Mouse (Mus musculus): Measurements from ENCODE around the gene Mylpf. TPM values are rescaled to one million over a fixed set of nuclear protein-coding genes. Genes with fewer than 3 reads are reported as not detected.

Mylpf gene
- polyA plus RNA-seq (2014; fragmentation: Illumina TruSeq; extraction: RNeasy Lipid Tissue Mini Kit (QIAGEN cat#74804); ENCODE audit: low read depth, low replicate concordance) = 1.8 TPM

GRCm38 (mm10) chr7:127208553-127209438 lies at the start of gene Mylpf:
Gene Mylpf (plus strand): TSS chr7:127208890.

GRCm38 (mm10) chr7:127195544-127196295 lies 13.0 kb upstream of the Mylpf start, which contains the start of gene Cd2bp2:
Gene Cd2bp2 (minus strand): TSS chr7:127196050.

GRCm38 (mm10) chr7:127208295-127208552 lies 466 bp upstream of the Mylpf start, which contains the start of gene Tbc1d10b:
Gene Tbc1d10b (minus strand): TSS chr7:127208468.

GRCm38 (mm10) chr7:127232622-127233367 lies 24.1 kb downstream of the Mylpf start, which contains the start of the genes Zfp553 and Sept1:
Gene Zfp553 (plus strand): TSS chr7:127233061.
Gene Sept1 (minus strand): TSS chr7:127233130.

GRCm38 (mm10) chr7:127243870-127244657 lies 35.4 kb downstream of the Mylpf start, which contains the start of gene Zfp771:
Gene Zfp771 (plus strand): TSS chr7:127244274.

GRCm38 (mm10) chr7:127260309-127261111 lies 51.8 kb downstream of the Mylpf start, which contains the start of gene Dctpp1:
Gene Dctpp1 (minus strand): TSS chr7:127260709.

Other genes with a start within 250 kb of the Mylpf start
- 48.9 TPM for gene Cdipt, start 233.0 kb upstream of the Mylpf start, polyA plus RNA-seq (2014; fragmentation: Illumina TruSeq; extraction: RNeasy Lipid Tissue Mini Kit (QIAGEN cat#74804); ENCODE audit: low read depth, low replicate concordance)
- gene Cdiptos, start 232.8 kb upstream of the Mylpf start, polyA plus RNA-seq (2014; fragmentation: Illumina TruSeq; extraction: RNeasy Lipid Tissue Mini Kit (QIAGEN cat#74804); ENCODE audit: low read depth, low replicate concordance) = 0.63 TPM
- 38.1 TPM for gene Mvp, start 194.3 kb upstream of the Mylpf start, polyA plus RNA-seq (2014; fragmentation: Illumina TruSeq; extraction: RNeasy Lipid Tissue Mini Kit (QIAGEN cat#74804); ENCODE audit: low read depth, low replicate concordance)
- gene Pagr1b, start 192.4 kb upstream of the Mylpf start, polyA plus RNA-seq (2014; fragmentation: Illumina TruSeq; extraction: RNeasy Lipid Tissue Mini Kit (QIAGEN cat#74804); ENCODE audit: low read depth, low replicate concordance) = 0.86 TPM
- gene Pagr1a, start 191.5 kb upstream of the Mylpf start, polyA plus RNA-seq (2014; fragmentation: Illumina TruSeq; extraction: RNeasy Lipid Tissue Mini Kit (QIAGEN cat#74804); ENCODE audit: low read depth, low replicate concordance) = not detected
- 35.1 TPM for gene Gm42742, start 187.8 kb upstream of the Mylpf start, polyA plus RNA-seq (2014; fragmentation: Illumina TruSeq; extraction: RNeasy Lipid Tissue Mini Kit (QIAGEN cat#74804); ENCODE audit: low read depth, low replicate concordance)
- 2.0 TPM for gene Prrt2, start 187.7 kb upstream of the Mylpf start, polyA plus RNA-seq (2014; fragmentation: Illumina TruSeq; extraction: RNeasy Lipid Tissue Mini Kit (QIAGEN cat#74804); ENCODE audit: low read depth, low replicate concordance)
- gene Maz, start 181.9 kb upstream of the Mylpf start, polyA plus RNA-seq (2014; fragmentation: Illumina TruSeq; extraction: RNeasy Lipid Tissue Mini Kit (QIAGEN cat#74804); ENCODE audit: low read depth, low replicate concordance) = 59.5 TPM
- 0.24 TPM for gene Kif22, start 166.4 kb upstream of the Mylpf start, polyA plus RNA-seq (2014; fragmentation: Illumina TruSeq; extraction: RNeasy Lipid Tissue Mini Kit (QIAGEN cat#74804); ENCODE audit: low read depth, low replicate concordance)
- gene Zg16, start 121.6 kb upstream of the Mylpf start, polyA plus RNA-seq (2014; fragmentation: Illumina TruSeq; extraction: RNeasy Lipid Tissue Mini Kit (QIAGEN cat#74804); ENCODE audit: low read depth, low replicate concordance) = not detected
- gene AI467606, start 117.5 kb upstream of the Mylpf start, polyA plus RNA-seq (2014; fragmentation: Illumina TruSeq; extraction: RNeasy Lipid Tissue Mini Kit (QIAGEN cat#74804); ENCODE audit: low read depth, low replicate concordance) = 2.1 TPM
- gene Qprt, start 86.7 kb upstream of the Mylpf start, polyA plus RNA-seq (2014; fragmentation: Illumina TruSeq; extraction: RNeasy Lipid Tissue Mini Kit (QIAGEN cat#74804); ENCODE audit: low read depth, low replicate concordance) = not detected
- gene Spn, start 71.1 kb upstream of the Mylpf start, polyA plus RNA-seq (2014; fragmentation: Illumina TruSeq; extraction: RNeasy Lipid Tissue Mini Kit (QIAGEN cat#74804); ENCODE audit: low read depth, low replicate concordance) = 0.37 TPM
- gene Cd2bp2, start 12.8 kb upstream of the Mylpf start, polyA plus RNA-seq (2014; fragmentation: Illumina TruSeq; extraction: RNeasy Lipid Tissue Mini Kit (QIAGEN cat#74804); ENCODE audit: low read depth, low replicate concordance) = 39.2 TPM
- gene Tbc1d10b, start 422 bp upstream of the Mylpf start, polyA plus RNA-seq (2014; fragmentation: Illumina TruSeq; extraction: RNeasy Lipid Tissue Mini Kit (QIAGEN cat#74804); ENCODE audit: low read depth, low replicate concordance) = 17.1 TPM
- gene Zfp553, start 24.2 kb downstream of the Mylpf start, polyA plus RNA-seq (2014; fragmentation: Illumina TruSeq; extraction: RNeasy Lipid Tissue Mini Kit (QIAGEN cat#74804); ENCODE audit: low read depth, low replicate concordance) = 7.7 TPM
- gene Sept1, start 24.2 kb downstream of the Mylpf start, polyA plus RNA-seq (2014; fragmentation: Illumina TruSeq; extraction: RNeasy Lipid Tissue Mini Kit (QIAGEN cat#74804); ENCODE audit: low read depth, low replicate concordance) = 6.4 TPM
- 10.7 TPM for gene Zfp771, start 35.4 kb downstream of the Mylpf start, polyA plus RNA-seq (2014; fragmentation: Illumina TruSeq; extraction: RNeasy Lipid Tissue Mini Kit (QIAGEN cat#74804); ENCODE audit: low read depth, low replicate concordance)
- 36.3 TPM for gene Dctpp1, start 51.8 kb downstream of the Mylpf start, polyA plus RNA-seq (2014; fragmentation: Illumina TruSeq; extraction: RNeasy Lipid Tissue Mini Kit (QIAGEN cat#74804); ENCODE audit: low read depth, low replicate concordance)
- 26.0 TPM for gene Sephs2, start 65.2 kb downstream of the Mylpf start, polyA plus RNA-seq (2014; fragmentation: Illumina TruSeq; extraction: RNeasy Lipid Tissue Mini Kit (QIAGEN cat#74804); ENCODE audit: low read depth, low replicate concordance)
- gene Itgal, start 87.4 kb downstream of the Mylpf start, polyA plus RNA-seq (2014; fragmentation: Illumina TruSeq; extraction: RNeasy Lipid Tissue Mini Kit (QIAGEN cat#74804); ENCODE audit: low read depth, low replicate concordance) = 0.81 TPM
- 33.8 TPM for gene Zfp768, start 136.7 kb downstream of the Mylpf start, polyA plus RNA-seq (2014; fragmentation: Illumina TruSeq; extraction: RNeasy Lipid Tissue Mini Kit (QIAGEN cat#74804); ENCODE audit: low read depth, low replicate concordance)
- 3.9 TPM for gene Zfp747, start 167.2 kb downstream of the Mylpf start, polyA plus RNA-seq (2014; fragmentation: Illumina TruSeq; extraction: RNeasy Lipid Tissue Mini Kit (QIAGEN cat#74804); ENCODE audit: low read depth, low replicate concordance)
- 1.5 TPM for gene 9130019O22Rik, start 178.3 kb downstream of the Mylpf start, polyA plus RNA-seq (2014; fragmentation: Illumina TruSeq; extraction: RNeasy Lipid Tissue Mini Kit (QIAGEN cat#74804); ENCODE audit: low read depth, low replicate concordance)
- gene E430018J23Rik, start 184.7 kb downstream of the Mylpf start, polyA plus RNA-seq (2014; fragmentation: Illumina TruSeq; extraction: RNeasy Lipid Tissue Mini Kit (QIAGEN cat#74804); ENCODE audit: low read depth, low replicate concordance) = 3.4 TPM
- gene Zfp764, start 197.9 kb downstream of the Mylpf start, polyA plus RNA-seq (2014; fragmentation: Illumina TruSeq; extraction: RNeasy Lipid Tissue Mini Kit (QIAGEN cat#74804); ENCODE audit: low read depth, low replicate concordance) = 4.4 TPM
- 3.6 TPM for gene Zfp688, start 213.2 kb downstream of the Mylpf start, polyA plus RNA-seq (2014; fragmentation: Illumina TruSeq; extraction: RNeasy Lipid Tissue Mini Kit (QIAGEN cat#74804); ENCODE audit: low read depth, low replicate concordance)
- gene Zfp689, start 240.3 kb downstream of the Mylpf start, polyA plus RNA-seq (2014; fragmentation: Illumina TruSeq; extraction: RNeasy Lipid Tissue Mini Kit (QIAGEN cat#74804); ENCODE audit: low read depth, low replicate concordance) = 1.2 TPM